Mouse (Mus musculus): Measurements from ENCODE around the gene Wnt9b.
"Not testable (repeated sequence)": the region's sequence is repeated elsewhere in the genome, so short reads cannot be mapped to it uniquely, and the experiment has no call there.

Gene Wnt9b

DNA sequence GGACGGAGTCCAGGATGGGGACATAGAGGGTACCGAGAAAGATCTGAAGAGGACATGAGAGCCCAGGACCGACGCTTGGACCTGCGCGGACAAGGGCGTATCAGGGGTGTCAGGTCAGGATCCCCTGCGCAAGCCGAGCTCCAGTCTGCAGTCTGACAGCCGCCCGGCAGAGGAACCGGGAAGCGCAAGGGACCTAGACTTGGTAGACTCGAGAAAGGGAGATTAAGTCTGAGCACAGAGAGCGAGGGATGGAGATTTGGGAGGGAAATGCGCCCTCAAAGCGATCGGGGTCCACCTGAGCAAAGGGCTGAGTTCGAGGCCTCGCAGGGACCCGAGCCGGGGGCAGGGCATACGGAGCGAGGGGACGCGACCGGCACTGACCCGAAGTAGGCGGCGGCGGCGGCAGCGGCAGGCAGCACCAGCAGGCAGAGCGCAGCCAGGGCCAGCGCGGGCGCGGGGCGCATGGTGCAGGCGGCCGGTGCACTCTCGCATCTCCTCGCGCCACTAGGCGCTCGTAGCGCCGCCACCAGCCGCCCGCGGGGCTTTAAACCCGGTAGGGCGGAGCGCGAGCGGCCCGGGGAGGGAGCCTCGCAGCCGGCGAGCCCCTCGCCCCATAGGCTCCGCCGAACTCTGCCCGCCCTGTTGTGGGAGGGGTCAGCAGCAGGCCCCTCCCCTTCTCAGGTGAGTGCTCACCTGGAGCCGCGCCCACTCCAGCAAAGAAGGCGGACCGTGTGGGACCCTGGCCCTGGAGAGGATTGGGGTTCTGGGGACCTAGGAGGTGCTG, at the start of gene Wnt9b:
Wnt9b (minus strand) TSS at position 516 of the 784 bp plus-strand sequence.
- no peak for DNase-seq (ENCODE audit: low spot score)

DNA sequence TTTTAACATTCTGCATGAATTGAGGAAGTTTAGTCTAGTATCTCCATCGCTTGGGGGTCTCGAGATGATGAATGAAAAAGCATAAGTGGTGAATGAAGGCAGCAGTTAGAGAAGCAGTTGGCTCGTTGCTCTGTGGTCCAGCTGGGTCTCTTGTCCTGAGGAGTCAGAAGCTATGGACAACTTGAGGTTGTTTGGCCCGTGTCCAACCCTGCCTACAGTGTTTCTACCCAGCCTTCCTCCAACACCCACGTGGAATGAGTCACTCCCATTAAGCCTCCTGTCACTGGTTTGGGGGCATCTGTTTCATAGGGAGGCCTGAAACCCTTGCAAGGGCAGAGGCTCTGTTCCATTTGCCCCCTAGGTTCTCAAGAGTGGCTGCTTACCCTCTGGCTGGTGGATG, 40.3 kb upstream of the Wnt9b start:
- DNase-seq (ENCODE audit: low spot score) = no peak

- DNase-seq (ENCODE audit: low spot score) = no peak
These were observed 30.5 kb upstream of the Wnt9b start for GRCm38 (mm10) chr11:103780152-103780551.

DNA sequence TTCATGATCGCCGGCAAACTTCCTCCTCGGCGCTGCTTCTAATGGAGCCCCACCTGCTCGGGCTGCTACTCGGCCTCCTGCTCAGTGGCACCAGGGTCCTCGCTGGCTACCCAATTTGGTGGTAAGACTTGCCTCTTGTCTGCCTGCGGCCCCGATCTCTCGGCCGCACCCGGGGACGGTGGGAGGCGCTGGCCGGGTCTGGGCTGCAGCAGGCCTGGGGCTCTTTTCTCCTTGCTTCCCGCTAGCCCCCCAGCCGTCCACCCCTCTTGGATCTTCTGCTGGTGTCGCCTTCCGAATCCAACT, 24.6 kb upstream of the Wnt9b start:
- DNase-seq (ENCODE audit: low spot score) = no peak

DNA sequence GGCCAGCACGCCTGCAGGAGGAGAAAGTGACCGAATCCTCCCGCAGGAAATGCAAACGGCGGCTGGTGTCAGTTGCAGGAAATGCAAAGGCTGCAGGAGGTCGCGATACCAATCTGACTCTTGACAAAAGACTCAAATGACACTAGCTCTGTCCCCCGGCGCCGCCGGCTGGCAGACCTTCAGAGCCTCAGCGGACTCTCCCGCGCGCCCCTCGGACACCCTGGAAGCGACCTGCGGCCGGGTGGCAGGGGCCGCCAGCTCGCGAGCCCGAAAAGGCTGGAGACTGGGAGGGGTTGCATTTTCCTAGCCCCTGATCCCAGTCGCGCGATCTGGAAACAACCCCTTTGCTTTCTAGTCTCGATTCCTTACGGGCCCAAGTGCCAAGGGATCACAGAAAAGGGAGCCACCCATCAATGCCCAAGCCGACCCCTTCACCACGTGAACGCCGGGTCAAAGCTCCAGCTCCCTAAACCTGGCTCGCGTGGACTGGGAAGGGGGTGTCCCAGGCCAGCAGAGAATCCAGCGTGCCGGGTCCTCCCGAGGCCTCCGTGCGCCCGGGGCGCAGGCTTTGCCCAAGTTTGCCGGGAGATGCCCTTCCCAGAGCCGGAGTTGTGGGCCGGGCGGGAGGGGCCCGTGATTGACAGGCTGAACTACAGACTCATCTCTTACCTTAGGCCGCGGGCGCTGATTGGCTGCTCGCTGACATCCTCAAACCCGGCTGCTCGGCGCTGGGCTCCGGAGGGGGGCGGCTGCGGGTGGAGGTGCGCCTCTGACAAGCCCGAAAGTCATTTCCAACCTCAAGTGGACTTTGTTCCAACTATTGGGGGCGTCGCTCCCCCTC, 24.0 kb upstream of the Wnt9b start, which contains the start of gene Wnt3:
Wnt3 (plus strand) TSS at position 764 of the 841 bp plus-strand sequence.
- no peak for DNase-seq (ENCODE audit: low spot score)

GRCm38 (mm10) chr11:103772505-103773386, 23.1 kb upstream of the Wnt9b start:
- DNase-seq (ENCODE audit: low spot score) = no peak

DNA sequence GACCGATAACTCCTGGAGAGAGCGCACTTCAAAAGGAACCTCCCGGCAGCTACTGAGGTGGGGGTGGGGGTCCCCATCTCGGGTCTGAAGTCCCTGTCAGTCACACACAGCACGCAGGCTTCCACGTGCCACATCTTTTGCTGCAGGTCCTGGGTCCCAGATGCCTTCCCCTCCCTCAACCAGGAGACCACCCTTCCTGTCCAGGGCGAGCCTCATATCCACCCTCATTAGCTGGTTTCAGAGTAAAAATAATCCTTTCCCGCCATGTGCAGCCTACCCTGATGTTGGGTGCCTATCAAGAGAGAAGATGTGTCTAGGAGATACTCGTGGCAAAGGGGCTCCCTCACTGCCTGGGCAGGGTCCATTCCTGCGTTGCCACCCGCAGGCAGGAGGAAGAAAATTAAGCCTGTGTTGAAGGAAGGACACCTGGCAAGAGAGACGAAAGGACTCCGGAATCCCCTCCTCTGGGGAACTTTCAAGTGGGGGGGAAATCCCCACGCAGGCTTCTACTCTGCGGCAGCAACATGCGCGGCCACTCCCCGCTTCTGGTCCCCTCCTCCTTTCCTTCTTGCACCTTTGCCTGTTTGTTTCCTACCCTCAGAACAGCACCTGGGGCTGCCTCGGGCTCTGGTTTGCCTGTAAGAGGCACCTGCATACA, 21.7 kb upstream of the Wnt9b start:
- no peak for DNase-seq (ENCODE audit: low spot score)

- no peak for DNase-seq (ENCODE audit: low spot score)
These were observed 16.0 kb upstream of the Wnt9b start for GRCm38 (mm10) chr11:103765556-103766011.

GRCm38 (mm10) chr11:103764601-103765000, 15.0 kb upstream of the Wnt9b start:
- DNase-seq (ENCODE audit: low spot score) = no peak

DNA sequence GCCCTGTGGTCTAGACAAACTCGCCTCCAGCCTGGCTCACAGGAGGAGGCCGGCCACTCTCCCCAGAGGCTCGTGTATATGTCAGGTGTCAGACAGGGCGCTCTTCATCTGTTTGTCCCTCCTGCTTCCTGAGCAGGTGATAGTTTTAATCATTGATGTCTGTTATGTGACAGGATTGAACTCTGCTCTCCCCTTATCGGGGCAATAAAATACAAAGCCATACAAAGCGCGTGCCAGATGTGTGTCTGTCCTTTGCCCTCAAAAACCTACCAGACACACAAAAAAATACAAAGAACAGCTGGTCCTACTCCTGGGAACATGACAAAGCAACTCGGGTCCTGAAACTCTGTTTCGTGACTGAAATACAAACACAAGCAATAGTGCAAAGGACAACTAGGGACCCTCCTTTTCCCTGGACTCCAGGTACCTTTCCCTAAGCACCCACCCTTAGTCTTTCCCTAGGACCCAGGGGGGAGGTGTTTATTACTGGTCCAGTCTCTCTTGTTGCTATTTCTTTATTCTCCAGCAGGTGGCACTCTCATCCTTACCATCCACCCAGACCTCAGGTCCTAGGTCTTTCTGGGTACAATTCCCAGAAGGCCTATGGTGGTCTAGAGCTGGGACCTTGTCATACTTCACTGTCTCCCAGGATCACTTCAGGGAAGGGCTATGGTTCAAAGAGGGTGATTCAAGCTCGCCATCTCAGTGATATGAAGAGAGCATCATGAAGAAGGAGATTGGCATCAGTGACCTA, 14.0 kb upstream of the Wnt9b start:
- DNase-seq (ENCODE audit: low spot score) = no peak

GRCm38 (mm10) chr11:103760891-103761290, 11.3 kb upstream of the Wnt9b start:
- DNase-seq (ENCODE audit: low spot score) = not testable (repeated sequence)

DNA sequence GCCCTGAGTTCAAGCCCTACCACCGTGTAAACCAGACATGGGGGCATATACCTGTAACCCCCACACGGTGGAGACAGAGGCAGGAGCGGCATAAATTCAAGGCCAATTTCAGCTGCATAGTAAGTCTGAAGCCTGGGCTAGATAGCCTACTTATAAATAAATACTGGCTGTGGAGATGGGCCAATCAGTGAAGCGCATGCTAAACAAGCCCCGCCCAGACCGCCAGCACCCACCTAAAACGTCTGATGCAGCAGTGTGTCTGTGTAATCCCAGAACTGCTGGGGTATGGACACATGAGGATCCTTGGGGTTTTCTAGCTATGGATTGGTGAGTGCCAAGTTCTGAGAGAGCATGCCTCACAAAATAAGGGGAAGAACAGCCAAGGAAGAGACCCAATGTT, 10.5 kb upstream of the Wnt9b start:
- DNase-seq (ENCODE audit: low spot score) = no peak

- peak; percentile 57 for DNase-seq (ENCODE audit: low spot score)
These were observed 9.1 kb upstream of the Wnt9b start for GRCm38 (mm10) chr11:103758706-103759105.

- no peak for DNase-seq (ENCODE audit: low spot score)
These were observed 8.4 kb upstream of the Wnt9b start for GRCm38 (mm10) chr11:103758054-103758453.

DNA sequence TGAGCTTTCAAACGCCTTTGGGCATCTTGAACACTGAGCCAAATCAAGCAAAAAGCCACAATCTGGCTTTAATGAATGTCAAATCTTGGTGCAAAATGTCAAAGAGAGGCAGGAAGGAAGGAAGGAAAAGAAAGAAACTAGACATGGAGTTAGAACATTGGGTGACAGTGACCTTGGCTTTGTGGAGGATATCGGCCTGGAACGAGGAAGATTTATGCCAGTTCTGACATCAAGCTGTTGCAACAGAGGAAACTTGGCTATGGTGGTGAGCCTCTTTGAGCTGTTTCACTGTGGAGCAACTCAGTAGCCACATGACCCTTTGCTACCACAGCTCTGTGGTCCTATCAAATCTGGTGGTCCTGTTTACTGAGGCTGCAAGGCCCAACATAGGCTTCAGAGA, 991 bp upstream of the Wnt9b start:
- no peak for DNase-seq (ENCODE audit: low spot score)

DNA sequence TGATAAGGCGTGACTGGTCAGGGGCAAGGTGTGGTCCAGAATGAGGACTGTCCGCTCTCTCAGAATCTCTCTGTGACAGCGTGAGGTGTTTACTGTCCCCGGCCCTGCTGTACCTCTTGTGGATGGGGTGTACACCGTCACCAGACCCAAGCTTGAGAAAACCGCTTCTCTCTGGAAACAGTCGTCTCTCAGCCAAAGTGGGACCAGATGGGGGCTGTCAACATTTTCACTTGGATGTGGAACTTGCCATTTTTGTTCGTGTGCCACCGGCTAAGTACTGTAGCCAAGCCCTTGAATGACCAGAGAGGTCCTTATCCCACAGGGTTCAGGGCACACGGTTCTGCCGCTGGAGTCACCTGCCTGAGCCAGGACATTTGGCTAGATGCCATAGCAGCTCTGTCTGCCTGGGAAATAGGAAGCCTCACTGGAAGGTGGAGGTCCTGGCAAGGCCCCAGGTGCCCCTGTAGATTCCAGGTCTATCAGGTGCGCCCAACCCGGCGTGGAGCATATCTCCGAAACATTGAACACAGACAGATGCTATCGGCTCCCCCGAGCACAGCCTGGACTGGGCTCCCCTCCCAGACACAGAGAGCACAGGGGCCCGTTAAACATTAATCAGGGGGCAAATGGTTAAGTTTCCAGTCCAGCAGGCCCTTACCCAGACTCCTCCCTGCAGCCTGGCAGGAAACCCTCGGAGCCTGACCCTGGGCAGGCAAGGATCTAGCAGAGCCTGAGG, 14.4 kb downstream of the Wnt9b start:
- no peak for DNase-seq (ENCODE audit: low spot score)

- DNase-seq (ENCODE audit: low spot score) = no peak
These were observed 15.1 kb downstream of the Wnt9b start for GRCm38 (mm10) chr11:103734411-103735045.

- DNase-seq (ENCODE audit: low spot score) = no peak
These were observed 15.7 kb downstream of the Wnt9b start for GRCm38 (mm10) chr11:103733961-103734360.

DNA sequence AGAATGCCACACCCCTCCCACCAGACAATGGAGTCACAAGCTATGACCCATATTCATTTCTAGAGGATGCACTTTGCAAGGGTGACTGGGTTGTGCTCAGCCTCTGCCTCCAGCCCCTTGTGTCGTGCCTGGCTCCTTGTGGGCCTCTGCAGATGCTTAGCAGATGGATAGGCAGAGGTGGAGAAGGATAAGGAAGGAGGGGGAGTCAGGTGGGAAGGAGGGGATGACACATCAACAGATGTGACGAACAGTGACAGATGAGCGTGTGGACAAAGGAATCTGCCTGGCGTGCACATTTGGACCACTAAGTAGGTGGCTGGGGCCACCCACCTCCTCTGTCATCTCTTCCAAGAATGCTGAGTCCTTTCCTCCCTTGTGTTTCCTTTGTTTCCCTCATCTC, 16.6 kb downstream of the Wnt9b start:
- DNase-seq (ENCODE audit: low spot score) = no peak

DNA sequence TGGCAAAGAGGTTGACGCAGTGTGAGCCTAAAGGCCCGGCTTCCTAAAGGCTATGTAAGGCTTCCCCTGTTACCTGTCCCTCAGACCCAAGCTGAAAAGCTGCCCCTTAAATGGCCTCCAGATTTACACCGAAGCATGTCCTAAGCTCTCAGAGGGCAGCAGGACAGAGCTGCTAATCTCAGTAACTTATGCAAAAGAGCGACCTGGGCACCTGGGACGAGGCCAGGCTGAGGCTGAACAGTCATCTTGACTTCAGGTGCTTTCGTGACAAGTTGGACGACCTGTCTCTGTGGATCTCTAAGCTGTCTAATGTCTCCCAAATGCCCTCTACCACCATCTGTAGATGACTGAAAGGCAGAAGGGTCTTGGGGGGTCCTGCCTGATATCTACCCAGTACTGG, 17.3 kb downstream of the Wnt9b start:
- DNase-seq (ENCODE audit: low spot score) = no peak
